Mouse (Mus musculus): ENCODE measurements around the gene Ssmem1.

DNA sequence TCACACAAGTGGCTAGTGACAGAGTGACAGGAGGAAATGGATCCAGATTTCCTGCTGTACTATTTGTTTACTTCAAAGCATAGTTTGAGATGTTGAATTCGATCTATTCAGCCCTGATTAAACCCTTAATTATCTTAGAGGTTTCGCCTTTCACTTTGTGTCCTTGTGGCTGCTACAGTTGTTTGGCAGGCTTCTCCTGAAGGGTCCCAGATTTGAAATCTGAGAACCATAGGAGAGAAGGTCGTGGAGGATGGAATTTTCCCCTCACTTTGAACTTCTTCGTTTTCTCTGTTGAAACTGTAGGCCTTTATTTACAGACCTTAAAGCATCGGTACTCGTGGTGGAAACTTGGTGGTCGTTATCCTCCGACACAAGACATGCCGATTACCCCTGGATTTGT, 4.6 kb downstream of the Ssmem1 start:
- TF ChIP-seq CTCF (IDR thresholded peaks at IDR 0.05; ENCODE audit: low read depth, low read length) (no peak), EP300 (IDR thresholded peaks at IDR 0.05; ENCODE audit: insufficient read depth, low read depth, low read length) (no peak)

Measured in ES-Bruce4 (cell line).